Mouse (Mus musculus) brain, embryonic 14.5 days (tissue): ENCODE measurements around the gene Sirt2.

ENCODE experiments used
- CTCF ChIP-seq: fragments of 200-500 bp; IDR thresholded peaks from 2 replicates; pipeline ENCODE4 v1.5.1; 2012; ENCODE audit warnings: inconsistent platforms, mild to moderate bottlenecking, moderate library complexity, borderline replicate concordance; ENCODE audit not compliant: insufficient read depth, insufficient read length; ENCODE audit errors: extremely low read depth
- POLR2A ChIP-seq: fragments of 200-500 bp; IDR thresholded peaks from 2 replicates; pipeline ENCODE4 v1.6.1; 2012; ENCODE audit warnings: mild to moderate bottlenecking, inconsistent platforms, borderline replicate concordance; ENCODE audit not compliant: poor library complexity, insufficient read depth, insufficient read length, severe bottlenecking; ENCODE audit errors: extremely low read depth

DNA sequence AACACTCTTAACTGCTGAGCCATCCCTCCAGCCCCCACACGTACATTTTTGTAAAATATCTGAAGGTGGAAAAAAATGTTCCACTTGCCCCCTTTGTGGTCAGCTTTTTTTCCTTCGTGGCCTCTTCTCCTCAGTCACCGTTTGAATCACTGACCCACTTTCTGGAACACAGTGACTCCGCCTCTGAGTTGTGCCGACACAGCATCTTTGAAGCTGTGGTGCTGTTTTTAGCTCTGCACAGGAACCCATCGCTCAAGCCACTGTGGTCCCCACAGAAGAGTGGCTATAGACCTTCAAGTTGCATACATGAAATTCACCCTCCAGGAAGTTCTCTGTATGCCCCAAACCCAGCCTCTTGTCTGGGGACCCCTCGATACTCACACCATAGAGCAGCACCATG lies 14.3 kb downstream of the Sirt2 start:
- TF ChIP-seq CTCF (no peak), POLR2A (no peak)
